ENCODE assay signal across 20 mouse cellular contexts in the genomic region with DNA sequence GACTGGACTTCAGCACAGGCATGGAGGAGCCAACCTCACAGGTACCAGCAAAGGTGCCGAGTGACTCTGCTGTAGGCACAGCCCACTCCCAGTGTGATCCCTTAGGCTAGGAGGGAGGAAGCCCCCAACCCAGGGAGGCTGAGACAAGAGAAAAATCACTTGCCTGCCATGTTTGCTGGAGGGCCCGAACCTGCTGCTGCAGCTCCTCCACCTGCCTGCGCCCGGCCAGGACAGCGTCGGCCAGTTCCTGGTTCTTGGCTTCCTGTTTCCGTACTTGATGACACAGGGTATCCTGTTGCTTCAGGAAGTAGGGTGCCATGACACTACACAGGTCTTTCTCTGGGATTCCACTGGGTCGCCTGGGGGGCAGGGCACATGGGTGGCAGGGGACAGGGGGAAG. TPM values are rescaled to one million over a fixed set of nuclear protein-coding genes. Genes with fewer than 3 reads are reported as not detected.
"Had no signal": no experiment of that assay in that cellular context is flagged by ENCODE, and none has a peak within 500 bp of the region (broad histone marks: within the 10 kb centered on the region; RNA-seq: fewer than 3 reads in every experiment).

No protein-coding gene starts in this region.

- ATAC-seq: intestine, embryonic 15.5 days had no signal

- H3K4me2 ChIP-seq: intestine, embryonic 15.5 days; limb, embryonic 12.5 days; liver, embryonic 15.5 days; lung, embryonic 15.5 days; midbrain, embryonic 12.5 days had no signal

- H3K27me3 ChIP-seq: intestine, embryonic 15.5 days; limb, embryonic 12.5 days; liver, embryonic 15.5 days; lung, embryonic 15.5 days; midbrain, embryonic 12.5 days had no signal

- H3K9me3 ChIP-seq: intestine, embryonic 15.5 days; limb, embryonic 12.5 days; liver, embryonic 15.5 days; lung, embryonic 15.5 days; midbrain, embryonic 12.5 days had no signal

- H3K4me1 ChIP-seq: intestine, embryonic 15.5 days; limb, embryonic 12.5 days; liver, embryonic 15.5 days; lung, embryonic 15.5 days; midbrain, embryonic 12.5 days had no signal

- H3K9ac ChIP-seq: intestine, embryonic 15.5 days; limb, embryonic 12.5 days; liver, embryonic 15.5 days; lung, embryonic 15.5 days; midbrain, embryonic 12.5 days had no signal

- H3K4me3 ChIP-seq: intestine, embryonic 15.5 days; limb, embryonic 12.5 days; liver, embryonic 15.5 days; lung, embryonic 15.5 days; midbrain, embryonic 12.5 days had no signal

- DNase-seq: kidney, adult 8-10 months; kidney, postnatal 36 days; layer of hippocampus, adult 9-11 months; layer of hippocampus, postnatal 36 days; lung, postnatal 14 days; thymus, adult 18-20 months; thymus, postnatal 14 days had no signal

- H3K27ac ChIP-seq: intestine, embryonic 15.5 days; kidney, postnatal 0 days; limb, embryonic 12.5 days; liver, embryonic 15.5 days; lung, embryonic 15.5 days; macrophage; midbrain, embryonic 12.5 days had no signal

RNA-seq across cellular contexts. Expression of a gene that starts 11.5 kb away (rescaled TPM):
- total RNA-seq: layer of hippocampus, adult 18-20 months; layer of hippocampus, postnatal 36 days; liver, adult 2 months; midbrain, postnatal 0 days had no signal
- polyA plus RNA-seq: intestine, embryonic 15.5 days; kidney, postnatal 0 days; limb, embryonic 12.5 days; liver, adult 2 months; liver, embryonic 15.5 days; lung, embryonic 15.5 days; macrophage; midbrain, embryonic 12.5 days; midbrain, postnatal 0 days; neural tube, embryonic 14.5 days had no signal

RNA-seq across cellular contexts. Expression of a gene that starts 17.2 kb away (rescaled TPM):
- total RNA-seq: layer of hippocampus, adult 18-20 months; layer of hippocampus, postnatal 36 days; left cerebral cortex, postnatal 25 days; liver, adult 2 months; megakaryocyte-erythroid progenitor cell, adult 5-6 weeks; midbrain, postnatal 0 days had no signal
- polyA plus RNA-seq: intestine, embryonic 15.5 days; limb, embryonic 12.5 days; liver, adult 2 months; liver, embryonic 15.5 days; lung, embryonic 15.5 days; macrophage; midbrain, embryonic 12.5 days; neural tube, embryonic 14.5 days had no signal

RNA-seq across cellular contexts. Expression of a gene that starts 23.2 kb away (rescaled TPM):
- total RNA-seq: megakaryocyte-erythroid progenitor cell, adult 5-6 weeks had no signal
- polyA plus RNA-seq: lung, embryonic 15.5 days; macrophage; midbrain, embryonic 12.5 days; midbrain, postnatal 0 days had no signal
